Mouse (Mus musculus): ENCODE results near the gene Dctn1. TPM values are rescaled to one million over a fixed set of nuclear protein-coding genes. Genes with fewer than 3 reads are reported as not detected.

The Dctn1 gene
- 58.6 and 75.0 TPM in 2 replicates for polyA plus RNA-seq (2014; fragmentation: Nextera tagmentation; extraction: Ambion mirVana)

- Histone ChIP-seq H3K4me3 (ENCODE audit: low read length) (peak within 1 kb of the TSS; percentile 93), H3K9me3 (ENCODE audit: control insufficient read depth, low read length) (no peaks in the 10 kb centered on the region), H3K36me3 (ENCODE audit: control insufficient read depth, insufficient read depth, low read length) (no peaks in the 10 kb centered on the region), H3K4me1 (ENCODE audit: control insufficient read depth, insufficient read depth, low read length) (peaks cover 29% of the 10 kb centered on the region), H3K4me2 (replicated peaks; ENCODE audit: low read depth, low read length) (peak within 1 kb of the TSS; percentile 88), H3K27ac (ENCODE audit: low read depth, low read length) (peak within 1 kb of the TSS; percentile 74), H3K9ac (ENCODE audit: low read depth, low read length) (peak within 1 kb of the TSS; percentile 82), H3K27me3 (ENCODE audit: control insufficient read depth, insufficient read depth, low read length) (peaks cover 17% of the 10 kb centered on the region)
- WGBS: under 1% methylated on average over 56 of the region's 58 CpGs
- peak; percentile 85 for ATAC-seq (ENCODE audit: low FRiP score, low TSS enrichment)
Observed at GRCm38 (mm10) chr6:83165607-83166242, at the start of gene Dctn1. Gene Dctn1, plus strand, starts transcription at chr6:83165920.

- Histone ChIP-seq H3K4me3 (ENCODE audit: low read length) (peak overlapping the region; percentile 69), H3K4me1 (ENCODE audit: control insufficient read depth, insufficient read depth, low read length) (peaks cover 28% of the 10 kb centered on the region), H3K27ac (ENCODE audit: low read depth, low read length) (0 out of 2 replicates have a peak overlapping the region, but pooled peaks have one; percentile 84), H3K27me3 (ENCODE audit: control insufficient read depth, insufficient read depth, low read length) (no peaks in the 10 kb centered on the region), H3K36me3 (ENCODE audit: control insufficient read depth, insufficient read depth, low read length) (peaks cover 32% of the 10 kb centered on the region), H3K9me3 (ENCODE audit: control insufficient read depth, low read length) (no peaks in the 10 kb centered on the region), H3K4me2 (replicated peaks; ENCODE audit: low read depth, low read length) (peak overlapping the region; percentile 95), H3K9ac (ENCODE audit: low read depth, low read length) (peak overlapping the region; percentile 93)
- WGBS: 72% methylated on average over 11 of the region's 11 CpGs
- no peak for ATAC-seq (ENCODE audit: low FRiP score, low TSS enrichment)
Observed at GRCm38 (mm10) chr6:83116373-83117164, 49.2 kb upstream of the Dctn1 start.

GRCm38 (mm10) chr6:83117165-83117438 is 48.6 kb upstream of the Dctn1 start:
- 88% methylated on average over 4 of the region's 4 CpGs for WGBS
- Histone ChIP-seq H3K36me3 (ENCODE audit: control insufficient read depth, insufficient read depth, low read length) (peaks cover 32% of the 10 kb centered on the region), H3K27ac (ENCODE audit: low read depth, low read length) (no peak overlapping the region), H3K27me3 (ENCODE audit: control insufficient read depth, insufficient read depth, low read length) (no peaks in the 10 kb centered on the region), H3K4me3 (ENCODE audit: low read length) (0 out of 2 replicates have a peak overlapping the region, but pooled peaks have one; percentile 4), H3K4me1 (ENCODE audit: control insufficient read depth, insufficient read depth, low read length) (peaks cover 28% of the 10 kb centered on the region), H3K4me2 (replicated peaks; ENCODE audit: low read depth, low read length) (no peak overlapping the region), H3K9me3 (ENCODE audit: control insufficient read depth, low read length) (no peaks in the 10 kb centered on the region), H3K9ac (ENCODE audit: low read depth, low read length) (0 out of 2 replicates have a peak overlapping the region, but pooled peaks have one; percentile 93)
- ATAC-seq (ENCODE audit: low FRiP score, low TSS enrichment): no peak

GRCm38 (mm10) chr6:83117616-83118015 is 48.1 kb upstream of the Dctn1 start:
- ATAC-seq (ENCODE audit: low FRiP score, low TSS enrichment): no peak
- Histone ChIP-seq H3K27me3 (ENCODE audit: control insufficient read depth, insufficient read depth, low read length) (no peaks in the 10 kb centered on the region), H3K9ac (ENCODE audit: low read depth, low read length) (no peak overlapping the region), H3K4me3 (ENCODE audit: low read length) (no peak overlapping the region), H3K27ac (ENCODE audit: low read depth, low read length) (no peak overlapping the region), H3K36me3 (ENCODE audit: control insufficient read depth, insufficient read depth, low read length) (peaks cover 32% of the 10 kb centered on the region), H3K4me2 (replicated peaks; ENCODE audit: low read depth, low read length) (no peak overlapping the region), H3K9me3 (ENCODE audit: control insufficient read depth, low read length) (no peaks in the 10 kb centered on the region), H3K4me1 (ENCODE audit: control insufficient read depth, insufficient read depth, low read length) (peaks cover 33% of the 10 kb centered on the region)
- 85% methylated on average over 13 of the region's 13 CpGs for WGBS

- ATAC-seq (ENCODE audit: low FRiP score, low TSS enrichment): no peak
- Histone ChIP-seq H3K36me3 (ENCODE audit: control insufficient read depth, insufficient read depth, low read length) (peaks cover 32% of the 10 kb centered on the region), H3K9me3 (ENCODE audit: control insufficient read depth, low read length) (no peaks in the 10 kb centered on the region), H3K4me3 (ENCODE audit: low read length) (no peak overlapping the region), H3K4me2 (replicated peaks; ENCODE audit: low read depth, low read length) (no peak overlapping the region), H3K27me3 (ENCODE audit: control insufficient read depth, insufficient read depth, low read length) (no peaks in the 10 kb centered on the region), H3K27ac (ENCODE audit: low read depth, low read length) (no peak overlapping the region), H3K4me1 (ENCODE audit: control insufficient read depth, insufficient read depth, low read length) (peaks cover 40% of the 10 kb centered on the region), H3K9ac (ENCODE audit: low read depth, low read length) (no peak overlapping the region)
- 83% methylated on average over 11 of the region's 11 CpGs for whole genome bisulfite sequencing
Observed at GRCm38 (mm10) chr6:83118369-83118768, 47.4 kb upstream of the Dctn1 start.

- Histone ChIP-seq H3K9me3 (ENCODE audit: control insufficient read depth, low read length) (no peaks in the 10 kb centered on the region), H3K27me3 (ENCODE audit: control insufficient read depth, insufficient read depth, low read length) (no peaks in the 10 kb centered on the region), H3K27ac (ENCODE audit: low read depth, low read length) (no peak overlapping the region), H3K4me2 (replicated peaks; ENCODE audit: low read depth, low read length) (peak overlapping the region; percentile 68; the same call in 1 of the 2 replicates), H3K4me1 (ENCODE audit: control insufficient read depth, insufficient read depth, low read length) (peaks cover 45% of the 10 kb centered on the region), H3K9ac (ENCODE audit: low read depth, low read length) (peak overlapping the region; percentile 34; the same call in 1 of the 2 replicates), H3K36me3 (ENCODE audit: control insufficient read depth, insufficient read depth, low read length) (peaks cover 32% of the 10 kb centered on the region), H3K4me3 (ENCODE audit: low read length) (no peak overlapping the region)
- ATAC-seq (ENCODE audit: low FRiP score, low TSS enrichment): no peak
- WGBS: 74% methylated on average over 14 of the region's 14 CpGs
Observed at GRCm38 (mm10) chr6:83118825-83119733, 46.6 kb upstream of the Dctn1 start.

GRCm38 (mm10) chr6:83119734-83120051 is 46.0 kb upstream of the Dctn1 start:
- Histone ChIP-seq H3K36me3 (ENCODE audit: control insufficient read depth, insufficient read depth, low read length) (peaks cover 32% of the 10 kb centered on the region), H3K9me3 (ENCODE audit: control insufficient read depth, low read length) (no peaks in the 10 kb centered on the region), H3K27me3 (ENCODE audit: control insufficient read depth, insufficient read depth, low read length) (no peaks in the 10 kb centered on the region), H3K4me1 (ENCODE audit: control insufficient read depth, insufficient read depth, low read length) (peaks cover 44% of the 10 kb centered on the region), H3K4me3 (ENCODE audit: low read length) (peak overlapping the region; percentile 70; the same call in 1 of the 2 replicates), H3K4me2 (replicated peaks; ENCODE audit: low read depth, low read length) (peak overlapping the region; percentile 68), H3K27ac (ENCODE audit: low read depth, low read length) (0 out of 2 replicates have a peak overlapping the region, but pooled peaks have one; percentile 94), H3K9ac (ENCODE audit: low read depth, low read length) (0 out of 2 replicates have a peak overlapping the region, but pooled peaks have one; percentile 76)
- 79% methylated on average over 7 of the region's 7 CpGs for WGBS
- ATAC-seq (ENCODE audit: low FRiP score, low TSS enrichment): no peak

GRCm38 (mm10) chr6:83120930-83121862 is 44.5 kb upstream of the Dctn1 start, which contains the start of gene Wbp1:
Gene Wbp1, minus strand, starts transcription at chr6:83121559.
- Histone ChIP-seq H3K36me3 (ENCODE audit: control insufficient read depth, insufficient read depth, low read length) (peaks cover 32% of the 10 kb centered on the region), H3K4me2 (replicated peaks; ENCODE audit: low read depth, low read length) (peak within 1 kb of the TSS; percentile 75), H3K4me1 (ENCODE audit: control insufficient read depth, insufficient read depth, low read length) (peaks cover 42% of the 10 kb centered on the region), H3K27me3 (ENCODE audit: control insufficient read depth, insufficient read depth, low read length) (no peaks in the 10 kb centered on the region), H3K9ac (ENCODE audit: low read depth, low read length) (peak within 1 kb of the TSS; percentile 77), H3K27ac (ENCODE audit: low read depth, low read length) (peak within 1 kb of the TSS; percentile 98), H3K4me3 (ENCODE audit: low read length) (peak within 1 kb of the TSS; percentile 70), H3K9me3 (ENCODE audit: control insufficient read depth, low read length) (no peaks in the 10 kb centered on the region)
- peak; percentile 93 for ATAC-seq (ENCODE audit: low FRiP score, low TSS enrichment)
- WGBS: under 1% methylated on average over 38 of the region's 38 CpGs

Data from kidney, embryonic 14.5 days (tissue).